In genomic region chrX:47328817-47329216, GRCm38 (mm10) we compare ENCODE assay signal across 10 mouse cellular contexts.
DNase-seq lines count a peak whose midpoint lies in the region; ATAC-seq and TF ChIP-seq lines count a peak whose summit lies in the region.
"Had no signal": no experiment of that assay in that cellular context is flagged by ENCODE, and none has a peak within 500 bp of the region (broad histone marks: within the 10 kb centered on the region; RNA-seq: fewer than 3 reads in every experiment).

No protein-coding gene starts in this region.

- H3K4me2 ChIP-seq in heart, embryonic 11.5 days, result no peak overlapping the region
- no peak overlapping the region for H3K4me2 ChIP-seq in CH12.LX (ENCODE audit: insufficient read depth, low read depth, poor library complexity, severe bottlenecking)
- H3K4me2 ChIP-seq: heart, embryonic 15.5 days had no signal

- no peaks in the 10 kb centered on the region for H3K36me3 ChIP-seq in heart, adult 2 months (ENCODE audit: control insufficient read depth, insufficient read depth, low read length)
- no peaks in the 10 kb centered on the region for H3K36me3 ChIP-seq in heart, embryonic 11.5 days (ENCODE audit: control insufficient read depth, insufficient read depth, low read length)
- H3K36me3 ChIP-seq in CH12.LX (replicated peaks in 1 of 2; ENCODE audit: control insufficient read depth in 1 of 2, insufficient read depth in 1 of 2, low read length in 1 of 2), result no peaks in the 10 kb centered on the region
- H3K36me3 ChIP-seq: heart, embryonic 15.5 days had no signal

- intact Hi-C loops in heart, adult 2 months (cut with DNase I), result no loop called here
- intact Hi-C loops in left cerebral cortex, adult 2 months (cut with DNase I), result no loop called here

- in situ Hi-C loops in CH12.LX (cut with MboI; ENCODE audit: low pct_ligation_motif_present, low pct_unique_long_range_greater_than_20kb, low sequenced_read_pairs), result no loop called here

- TF ChIP-seq CTCF in heart, adult 2 months (IDR thresholded peaks at IDR 0.05), result peak; percentile 66
- TF ChIP-seq CTCF in left cerebral cortex, adult 2 months (IDR thresholded peaks at IDR 0.05), result peak; percentile 65
- TF ChIP-seq CTCF in CH12.LX (conservative IDR thresholded peaks at IDR 0.05 in 1 of 2, IDR thresholded peaks at IDR 0.05 in 1 of 2; ENCODE audit: low read depth in 2 of 2, low read length in 2 of 2), result no peak
- TF ChIP-seq CTCF in brain, embryonic 14.5 days (IDR thresholded peaks at IDR 0.05; ENCODE audit: borderline replicate concordance, extremely low read depth, insufficient read depth, insufficient read length), result no peak

- H3K4me1 ChIP-seq in heart, adult 2 months (ENCODE audit: control insufficient read depth, insufficient read depth, low read length), result no peaks in the 10 kb centered on the region
- no peaks in the 10 kb centered on the region for H3K4me1 ChIP-seq in heart, embryonic 11.5 days (ENCODE audit: control insufficient read depth, insufficient read depth, low read length)
- no peaks in the 10 kb centered on the region for H3K4me1 ChIP-seq in CH12.LX (ENCODE audit: control insufficient read depth in 1 of 2, insufficient read depth in 2 of 2)
- H3K4me1 ChIP-seq: heart, embryonic 15.5 days had no signal

- no peak overlapping the region for H3K27ac ChIP-seq in heart, adult 2 months
- no peak overlapping the region for H3K27ac ChIP-seq in heart, embryonic 11.5 days (ENCODE audit: low read depth, low read length)
- H3K27ac ChIP-seq in left cerebral cortex, adult 2 months, result no peak overlapping the region
- no peak overlapping the region for H3K27ac ChIP-seq in CH12.LX (ENCODE audit: insufficient read depth, low read depth)
- H3K27ac ChIP-seq: heart, embryonic 15.5 days had no signal

- no peaks in the 10 kb centered on the region for H3K9me3 ChIP-seq in heart, embryonic 11.5 days (replicated peaks; ENCODE audit: control insufficient read depth, low read length)
- no peaks in the 10 kb centered on the region for H3K9me3 ChIP-seq in CH12.LX (replicated peaks; ENCODE audit: low read length)
- H3K9me3 ChIP-seq: heart, embryonic 15.5 days had no signal

- H3K79me2 ChIP-seq in heart, adult 2 months (replicated peaks; ENCODE audit: control insufficient read depth, insufficient read depth, low read length), result no peaks in the 10 kb centered on the region
- no peaks in the 10 kb centered on the region for H3K79me2 ChIP-seq in CH12.LX (replicated peaks; ENCODE audit: control insufficient read depth, extremely low read depth, insufficient read depth, poor library complexity, severe bottlenecking)

- no peak for TF ChIP-seq POLR2A in heart, adult 2 months (IDR thresholded peaks at IDR 0.05; ENCODE audit: insufficient read depth, low read depth, low read length)
- no peak for TF ChIP-seq POLR2A in CH12.LX (IDR thresholded peaks at IDR 0.05; ENCODE audit: low read depth, low read length)
- TF ChIP-seq POLR2A in brain, embryonic 14.5 days (IDR thresholded peaks at IDR 0.05; ENCODE audit: borderline replicate concordance, extremely low read depth, insufficient read depth, insufficient read length, poor library complexity, severe bottlenecking), result no peak

- no peak for TF ChIP-seq EP300 in heart, adult 2 months (IDR thresholded peaks at IDR 0.05; ENCODE audit: insufficient read depth, low read depth, low read length)
- TF ChIP-seq EP300 in CH12.LX (IDR thresholded peaks at IDR 0.05; ENCODE audit: low read length), result no peak

- DNase-seq in heart, adult 2 months, result no peak
- DNase-seq in left cerebral cortex, adult 2 months (ENCODE audit: extremely low spot score in 1 of 2, low spot score in 2 of 2), result no peak
- DNase-seq in left cerebral cortex, adult 11 months (ENCODE audit: low spot score), result no peak
- peak; percentile 1 for DNase-seq in CH12.LX (ENCODE audit: extremely low read depth)
- peak; percentile 55 for DNase-seq in brain, embryonic 14.5 days (ENCODE audit: low read depth)
- DNase-seq in urinary bladder, postnatal 25 days (ENCODE audit: low spot score), result no peak
- DNase-seq: cerebellum, adult 11 months; left cerebral cortex, postnatal 4 days had no signal

- H3K9ac ChIP-seq in heart, adult 2 months (ENCODE audit: low read depth, low read length), result no peak overlapping the region
- H3K9ac ChIP-seq in heart, embryonic 11.5 days (ENCODE audit: low read depth, low read length), result no peak overlapping the region
- no peak overlapping the region for H3K9ac ChIP-seq in CH12.LX (ENCODE audit: insufficient read depth, low read depth)
- H3K9ac ChIP-seq: heart, embryonic 15.5 days had no signal

- no peak; the same call in none of the 2 replicates for TF ChIP-seq RAD21 in CH12.LX (IDR thresholded peaks at IDR 0.05; ENCODE audit: low read depth, low read length)

- H3K4me3 ChIP-seq in heart, adult 2 months, result no peak overlapping the region
- H3K4me3 ChIP-seq in heart, embryonic 11.5 days (ENCODE audit: low read depth, low read length), result no peak overlapping the region
- H3K4me3 ChIP-seq in left cerebral cortex, adult 2 months, result no peak overlapping the region
- H3K4me3 ChIP-seq in CH12.LX (replicated peaks in 1 of 3; ENCODE audit: low read depth in 2 of 3, low read length in 2 of 3, poor library complexity in 1 of 3), result no peak overlapping the region
- H3K4me3 ChIP-seq: heart, embryonic 15.5 days had no signal

- no peaks in the 10 kb centered on the region for H3K27me3 ChIP-seq in heart, adult 2 months (ENCODE audit: control insufficient read depth, insufficient read depth, low read length)
- H3K27me3 ChIP-seq in heart, embryonic 11.5 days (ENCODE audit: control insufficient read depth, insufficient read depth, low read length), result no peaks in the 10 kb centered on the region
- H3K27me3 ChIP-seq in CH12.LX (replicated peaks), result no peaks in the 10 kb centered on the region
- H3K27me3 ChIP-seq: heart, embryonic 15.5 days had no signal

- dilution Hi-C loops in CH12.LX (cut with MboI; ENCODE audit: extremely low pct_ligation_motif_present, extremely low pct_unique_long_range_greater_than_20kb, low sequenced_read_pairs), result no loop called here

- ATAC-seq in heart, embryonic 11.5 days (replicated peaks; ENCODE audit: insufficient number of reproducible peaks, low FRiP score, low TSS enrichment), result no peak

TF ChIP-seq in CH12.LX, 34 proteins besides CTCF, POLR2A, EP300 and RAD21:
- TF ChIP-seq ZKSCAN1 (IDR thresholded peaks at IDR 0.05; ENCODE audit: borderline replicate concordance, low read depth, low read length), result no peak
- TF ChIP-seq HCFC1 (IDR thresholded peaks at IDR 0.05; ENCODE audit: low read depth, low read length), result no peak
- TF ChIP-seq NRF1 (IDR thresholded peaks at IDR 0.05; ENCODE audit: low read depth, low read length), result no peak
- no peak for TF ChIP-seq ETS1 (conservative IDR thresholded peaks at IDR 0.05; ENCODE audit: low read depth, low read length)
- TF ChIP-seq CHD1 (IDR thresholded peaks at IDR 0.05; ENCODE audit: low read depth, low read length), result no peak
- no peak for TF ChIP-seq E2F4 (IDR thresholded peaks at IDR 0.05; ENCODE audit: insufficient replicate concordance, low read depth, low read length)
- TF ChIP-seq TCF12 (IDR thresholded peaks at IDR 0.05; ENCODE audit: low read depth, low read length), result no peak
- TF ChIP-seq ZNF384 (IDR thresholded peaks at IDR 0.05; ENCODE audit: low read depth, low read length), result no peak
- no peak for TF ChIP-seq JUND (conservative IDR thresholded peaks at IDR 0.05; ENCODE audit: low read depth, low read length)
- TF ChIP-seq MYC (IDR thresholded peaks at IDR 0.05; ENCODE audit: low read depth, low read length), result no peak
- no peak for TF ChIP-seq PAX5 (IDR thresholded peaks at IDR 0.05; ENCODE audit: low read length)
- no peak for TF ChIP-seq TBP (conservative IDR thresholded peaks at IDR 0.05; ENCODE audit: low read depth, low read length)
- TF ChIP-seq ZMIZ1 (IDR thresholded peaks at IDR 0.05; ENCODE audit: low read depth, low read length), result no peak

Comparison
In these comparisons a context has a peak if more than half of its experiments do, and no peak if none do; other contexts are left out.
1. DNase-seq: peak in CH12.LX (single experiment) and brain, embryonic 14.5 days (single experiment); none in heart, adult 2 months (0 of 2), left cerebral cortex, adult 2 months (0 of 2), left cerebral cortex, adult 11 months (single experiment) and urinary bladder, postnatal 25 days (single experiment).
2. CTCF ChIP-seq: peak in heart, adult 2 months (single experiment) and left cerebral cortex, adult 2 months (single experiment); none in CH12.LX (0 of 2) and brain, embryonic 14.5 days (single experiment).